Mouse (Mus musculus): ENCODE data around the gene Slc33a1.

Gene Slc33a1

GRCm38 (mm10) chr3:63898581-63899308, 65.8 kb downstream of the Slc33a1 start:
- peak; percentile 90 for DNase-seq (ENCODE audit: low read depth, low spot score)

- DNase-seq (ENCODE audit: low read depth, low spot score), result no peak
Measured at GRCm38 (mm10) chr3:63897177-63897576, 67.4 kb downstream of the Slc33a1 start.

GRCm38 (mm10) chr3:63896303-63896702, 68.3 kb downstream of the Slc33a1 start:
- DNase-seq (ENCODE audit: low read depth, low spot score), result no peak

GRCm38 (mm10) chr3:63895786-63896185, 68.8 kb downstream of the Slc33a1 start:
- no peak for DNase-seq (ENCODE audit: low read depth, low spot score)

GRCm38 (mm10) chr3:63893677-63894076, 70.9 kb downstream of the Slc33a1 start:
- no peak for DNase-seq (ENCODE audit: low read depth, low spot score)

GRCm38 (mm10) chr3:63892154-63892553, 72.4 kb downstream of the Slc33a1 start:
- no peak for DNase-seq (ENCODE audit: low read depth, low spot score)
